ENCODE assay signal across 10 mouse cellular contexts in genomic region chr16:17848928-17849327, GRCm38 (mm10). TPM values are rescaled to one million over a fixed set of nuclear protein-coding genes. Genes with fewer than 3 reads are reported as not detected.
DNase-seq lines count a peak whose midpoint lies in the region; ATAC-seq and TF ChIP-seq lines count a peak whose summit lies in the region.
"Had no signal": no experiment of that assay in that cellular context is flagged by ENCODE, and none has a peak within 500 bp of the region (broad histone marks: within the 10 kb centered on the region; RNA-seq: fewer than 3 reads in every experiment).

No protein-coding gene starts in this region.

- H3K27ac ChIP-seq in left cerebral cortex, adult 2 months, result peak overlapping the region; percentile 41; the same call in 1 of the 2 replicates
- H3K27ac ChIP-seq in neural tube, embryonic 12.5 days, result no peak overlapping the region
- H3K27ac ChIP-seq: embryonic facial prominence, embryonic 15.5 days; liver, embryonic 13.5 days had no signal

- H3K4me2 ChIP-seq in neural tube, embryonic 12.5 days (replicated peaks), result no peak overlapping the region
- H3K4me2 ChIP-seq: embryonic facial prominence, embryonic 15.5 days; liver, embryonic 13.5 days had no signal

- no peaks in the 10 kb centered on the region for H3K27me3 ChIP-seq in Patski
- no peaks in the 10 kb centered on the region for H3K27me3 ChIP-seq in neural tube, embryonic 12.5 days (replicated peaks)
- H3K27me3 ChIP-seq: embryonic facial prominence, embryonic 15.5 days; liver, embryonic 13.5 days had no signal

- TF ChIP-seq CTCF in Patski (IDR thresholded peaks at IDR 0.05), result no peak
- TF ChIP-seq CTCF in left cerebral cortex, adult 2 months (IDR thresholded peaks at IDR 0.05), result peak; percentile 93

- POLR2A ChIA-PET in Patski (lab: Charles Lee), result interaction anchor here (0.8 to 1.1 kb wide), 2 partner anchors 37 to 105 kb away, joined by 3 to 4 read pairs; no protein-coding TSS in a partner anchor

- H3K4me1 ChIP-seq in neural tube, embryonic 12.5 days, result no peaks in the 10 kb centered on the region
- H3K4me1 ChIP-seq: embryonic facial prominence, embryonic 15.5 days; liver, embryonic 13.5 days had no signal

- CTCF ChIA-PET in Patski (lab: Charles Lee), result interaction anchor here (0.9 to 6.7 kb wide), 22 partner anchors 8 to 200 kb away, joined by 3 to 45 read pairs (median 5); partner anchors contain the start of genes Car15, Klhl22 and Med15

- in situ Hi-C loops in Patski (cut with MboI; ENCODE audit: low pct_unique_long_range_greater_than_20kb), result no loop called here

- H3K4me3 ChIP-seq in left cerebral cortex, adult 2 months, result no peak overlapping the region
- H3K4me3 ChIP-seq in neural tube, embryonic 12.5 days, result no peak overlapping the region
- H3K4me3 ChIP-seq: embryonic facial prominence, embryonic 15.5 days; liver, embryonic 13.5 days had no signal

- WGBS in neural tube, embryonic 12.5 days, result 30% methylated on average over 1 of the region's 1 CpGs

- no peak overlapping the region for H3K9ac ChIP-seq in neural tube, embryonic 12.5 days
- H3K9ac ChIP-seq: embryonic facial prominence, embryonic 15.5 days; liver, embryonic 13.5 days had no signal

- peak; percentile 18 for DNase-seq in kidney, adult 18-20 months
- DNase-seq in kidney, adult 8-10 months, result no peak
- peak; percentile 50 for DNase-seq in CD4-positive helper T cell, adult 2 months (ENCODE audit: low read depth, low spot score)
- no peak for DNase-seq in Patski (ENCODE audit: low read depth, low spot score)
- peak; percentile 84 for DNase-seq in embryo, embryonic 11 days
- no peak for DNase-seq in left cerebral cortex, adult 2 months (ENCODE audit: extremely low spot score in 1 of 2, low spot score in 2 of 2)
- DNase-seq in natural killer cell, adult 2 months (ENCODE audit: low spot score in 2 of 2), result no peak
- DNase-seq: liver, embryonic 13.5 days had no signal

- intact Hi-C loops in left cerebral cortex, adult 2 months (cut with DNase I), result no loop called here

- ATAC-seq in Patski, result peak; percentile 47
- ATAC-seq in neural tube, embryonic 12.5 days (ENCODE audit: low FRiP score, low read depth), result 0 out of 2 replicates have a peak, but pooled peaks have one; percentile 41

- no peaks in the 10 kb centered on the region for H3K9me3 ChIP-seq in neural tube, embryonic 12.5 days
- H3K9me3 ChIP-seq: embryonic facial prominence, embryonic 15.5 days; liver, embryonic 13.5 days had no signal

- peaks cover 85% of the 10 kb centered on the region for H3K36me3 ChIP-seq in neural tube, embryonic 12.5 days

RNA-seq across cellular contexts. Expression of gene Car15, which starts 10.8 kb away (rescaled TPM):
- polyA plus RNA-seq in Patski (2021), result 1.4 TPM
- total RNA-seq in left cerebral cortex, adult 2 months (2021), result 10 to 100 TPM; 12.2 to 16.4 TPM
- 3.7 and 4.7 TPM in 2 replicates for polyA plus RNA-seq in neural tube, embryonic 12.5 days (2016; fragmentation: Nextera tagmentation; extraction: Ambion mirVana)

RNA-seq across cellular contexts. Expression of gene B830017H08Rik, which starts 16.0 kb away (rescaled TPM):
- 0.21 TPM for polyA plus RNA-seq in Patski (2021)
- 1 to 10 TPM; 3.4 to 4.1 TPM for total RNA-seq in left cerebral cortex, adult 2 months (2021)
- polyA plus RNA-seq in neural tube, embryonic 12.5 days (2016; fragmentation: Nextera tagmentation; extraction: Ambion mirVana), result 1.1 and 1.6 TPM in 2 replicates
- polyA plus RNA-seq: liver, embryonic 13.5 days had no signal

RNA-seq across cellular contexts. Expression of gene Gm20518, which starts 42.5 kb away (rescaled TPM):
- 0.17 TPM for polyA plus RNA-seq in Patski (2021)
- total RNA-seq in left cerebral cortex, adult 2 months (2021), result 1 to 10 TPM; 2.3 to 3.2 TPM
- polyA plus RNA-seq in neural tube, embryonic 12.5 days (2016; fragmentation: Nextera tagmentation; extraction: Ambion mirVana), result 0.43 and 0.63 TPM in 2 replicates

RNA-seq across cellular contexts. Expression of gene Tssk1, which starts 45.1 kb away (rescaled TPM):
- polyA plus RNA-seq in Patski (2021), result 0.13 TPM
- total RNA-seq in left cerebral cortex, adult 2 months (2021), result not detected
- polyA plus RNA-seq in neural tube, embryonic 12.5 days (2016; fragmentation: Nextera tagmentation; extraction: Ambion mirVana), result 0.10 TPM in 2 replicates
- polyA plus RNA-seq: embryonic facial prominence, embryonic 15.5 days; liver, embryonic 13.5 days had no signal

RNA-seq across cellular contexts. Expression of gene Dgcr2, which starts 49.4 kb away (rescaled TPM):
- polyA plus RNA-seq in Patski (2021), result 75.2 TPM
- total RNA-seq in left cerebral cortex, adult 2 months (2021), result 10 to 100 TPM; 93.2 to 99.7 TPM
- 96.7 and 101 TPM in 2 replicates for polyA plus RNA-seq in neural tube, embryonic 12.5 days (2016; fragmentation: Nextera tagmentation; extraction: Ambion mirVana)

Comparison
In these comparisons a context has a peak if more than half of its experiments do, and no peak if none do; other contexts are left out.
1. DNase-seq: peak in kidney, adult 18-20 months (single experiment), CD4-positive helper T cell, adult 2 months (single experiment) and embryo, embryonic 11 days (single experiment); none in kidney, adult 8-10 months (0 of 2), Patski (single experiment), left cerebral cortex, adult 2 months (0 of 2) and natural killer cell, adult 2 months (0 of 2).